Mouse (Mus musculus) CH12.LX (cell line): ENCODE measurements around the gene Chat.
A peak's percentile ranks its signal among the peaks of the same experiment; 100 is the strongest.

ENCODE experiments used
- CHD2 ChIP-seq: IDR thresholded peaks from 2 replicates; pipeline ENCODE4 v1.6.1; 2011; ENCODE audit warnings: low read length, improper control_type of control experiment
- CTCF ChIP-seq, 2 experiments: IDR thresholded peaks in 1 of 2; conservative IDR thresholded peaks in 1 of 2; 2 replicates each; pipeline ENCODE4 v1.5.1; 2011 to 2012; ENCODE audit warnings: low read depth in 2 of 2, low read length in 2 of 2, improper control_type of control experiment in 1 of 2, inconsistent platforms in 1 of 2, mild to moderate bottlenecking in 1 of 2, moderate library complexity in 1 of 2
- E2F4 ChIP-seq: IDR thresholded peaks from 2 replicates; pipeline ENCODE4 v1.6.1; 2011; ENCODE audit warnings: low read depth, low read length, improper control_type of control experiment; ENCODE audit not compliant: insufficient replicate concordance
- EP300 ChIP-seq: IDR thresholded peaks from 2 replicates; pipeline ENCODE4 v1.6.1; 2011; ENCODE audit warnings: low read length, improper control_type of control experiment
- ETS1 ChIP-seq: conservative IDR thresholded peaks from 2 replicates; pipeline ENCODE4 v1.6.1; 2012; ENCODE audit warnings: low read depth, mild to moderate bottlenecking, inconsistent platforms, low read length, improper control_type of control experiment, moderate library complexity
- MEF2A ChIP-seq: IDR thresholded peaks from 2 replicates; pipeline ENCODE4 v1.6.1; 2014; ENCODE audit warnings: low read depth, mild to moderate bottlenecking, inconsistent platforms, low read length, improper control_type of control experiment, borderline replicate concordance
- MXI1 ChIP-seq: IDR thresholded peaks from 2 replicates; pipeline ENCODE4 v1.6.1; 2011; ENCODE audit warnings: mild to moderate bottlenecking, low read depth, low read length, improper control_type of control experiment
- NRF1 ChIP-seq: IDR thresholded peaks from 2 replicates; pipeline ENCODE4 v1.6.1; 2014; ENCODE audit warnings: low read depth, mild to moderate bottlenecking, inconsistent platforms, low read length, improper control_type of control experiment, moderate library complexity
- RAD21 ChIP-seq: IDR thresholded peaks from 2 replicates; pipeline ENCODE4 v1.6.1; 2011; ENCODE audit warnings: low read depth, mild to moderate bottlenecking, low read length, improper control_type of control experiment, moderate library complexity
- RCOR1 ChIP-seq: conservative IDR thresholded peaks from 2 replicates; pipeline ENCODE4 v1.6.1; 2012; ENCODE audit warnings: low read depth, mild to moderate bottlenecking, inconsistent platforms, low read length, improper control_type of control experiment
- SMC3 ChIP-seq: IDR thresholded peaks from 2 replicates; pipeline ENCODE4 v1.6.1; 2011; ENCODE audit warnings: low read depth, low read length, improper control_type of control experiment
- TBP ChIP-seq: conservative IDR thresholded peaks from 2 replicates; pipeline ENCODE4 v1.6.1; 2011; ENCODE audit warnings: low read depth, low read length, improper control_type of control experiment

DNA sequence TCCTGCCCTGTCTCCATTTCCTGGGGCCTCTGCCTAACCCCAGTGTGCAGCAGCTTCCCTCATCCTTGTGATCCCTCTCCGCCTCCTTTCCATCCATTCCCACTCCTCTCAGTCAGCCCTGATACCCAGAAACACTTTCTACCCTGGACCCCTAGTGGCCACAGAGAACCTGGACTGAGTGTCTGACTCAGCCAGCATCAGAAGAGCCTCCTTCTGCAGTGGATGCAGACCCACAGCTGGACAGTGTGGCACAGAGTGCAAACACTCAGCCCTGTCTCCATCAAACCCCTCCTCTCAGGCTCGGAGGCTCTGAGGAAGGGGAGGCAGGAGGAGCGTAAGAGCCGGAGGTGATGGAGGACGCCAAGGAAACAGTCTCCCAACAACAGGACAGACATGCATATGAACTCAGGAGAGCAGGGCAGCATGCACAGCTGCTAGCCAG lies 28.4 kb downstream of the Chat start:
- TF ChIP-seq ETS1: no peak
- TF ChIP-seq MEF2A: no peak
- no peak for TF ChIP-seq CHD2
- no peak for TF ChIP-seq SMC3
- TF ChIP-seq RAD21: no peak
- no peak for TF ChIP-seq TBP
- TF ChIP-seq NRF1: no peak
- no peak for TF ChIP-seq EP300
- TF ChIP-seq RCOR1: no peak
- TF ChIP-seq CTCF (conservative IDR thresholded peaks at IDR 0.05 in 1 of 2, IDR thresholded peaks at IDR 0.05 in 1 of 2; ENCODE audit: low read depth in 2 of 2, low read length in 2 of 2): peak; percentile 9 to 25; a peak in 1 of 4 replicates
- TF ChIP-seq MXI1: no peak
- TF ChIP-seq E2F4: no peak
